Mouse (Mus musculus): ENCODE measurements at regions not wholly inside any gene's neighbourhood (a gene's known extent, or its start where the extent isn't known, plus 50 kb on each side); places are given as distances from the start of the nearest gene placed in this dataset.
A peak's percentile ranks its signal among the peaks of the same experiment; 100 is the strongest.
"Not testable (repeated sequence)": the region's sequence is repeated elsewhere in the genome, so short reads cannot be mapped to it uniquely, and the experiment has no call there.

- not testable (repeated sequence) for DNase-seq (ENCODE audit: low spot score in 2 of 2)
These were observed 99.3 kb downstream of the Gm7489 start for GRCm38 (mm10) chr15:53984006-53984405.

- no peak for DNase-seq (ENCODE audit: low spot score in 2 of 2)
These were observed 105.2 kb downstream of the Gm7489 start for GRCm38 (mm10) chr15:53989888-53990287.

GRCm38 (mm10) chr15:53995199-53995868, 110.6 kb downstream of the Gm7489 start:
- DNase-seq (ENCODE audit: low spot score in 2 of 2) = no peak

- no peak for DNase-seq (ENCODE audit: low spot score in 2 of 2)
These were observed 114.0 kb downstream of the Gm7489 start for GRCm38 (mm10) chr15:53998600-53999290.

GRCm38 (mm10) chr15:54033756-54034155, 149.1 kb downstream of the Gm7489 start:
- no peak for DNase-seq (ENCODE audit: low spot score in 2 of 2)

GRCm38 (mm10) chr15:54050711-54051110, 166.0 kb downstream of the Gm7489 start:
- DNase-seq (ENCODE audit: low spot score in 2 of 2) = no peak

GRCm38 (mm10) chr15:54070005-54070634, 185.4 kb downstream of the Gm7489 start:
- peak; percentile 50 to 73 for DNase-seq (ENCODE audit: low spot score in 2 of 2)

GRCm38 (mm10) chr15:54071732-54072131, 187.0 kb downstream of the Gm7489 start:
- DNase-seq (ENCODE audit: low spot score in 2 of 2) = no peak

- DNase-seq (ENCODE audit: low spot score in 2 of 2) = no peak
These were observed 206.6 kb downstream of the Gm7489 start for GRCm38 (mm10) chr15:54091301-54091700.

- no peak for DNase-seq (ENCODE audit: low spot score in 2 of 2)
These were observed 207.7 kb downstream of the Gm7489 start for GRCm38 (mm10) chr15:54092386-54092785.

GRCm38 (mm10) chr15:54097498-54097897, 212.8 kb downstream of the Gm7489 start:
- DNase-seq (ENCODE audit: low spot score in 2 of 2) = no peak

GRCm38 (mm10) chr15:54112406-54112805, 227.7 kb downstream of the Gm7489 start:
- DNase-seq (ENCODE audit: low spot score in 2 of 2) = no peak

GRCm38 (mm10) chr15:54114096-54114512, 229.4 kb downstream of the Gm7489 start:
- DNase-seq (ENCODE audit: low spot score in 2 of 2) = no peak

GRCm38 (mm10) chr15:54117967-54118538, 233.3 kb downstream of the Gm7489 start:
- no peak for DNase-seq (ENCODE audit: low spot score in 2 of 2)

GRCm38 (mm10) chr15:54120456-54120855, 235.8 kb downstream of the Gm7489 start:
- DNase-seq (ENCODE audit: low spot score in 2 of 2) = no peak

- DNase-seq (ENCODE audit: low spot score in 2 of 2) = no peak
These were observed 279.6 kb downstream of the Gm7489 start for GRCm38 (mm10) chr15:54164350-54164749.

GRCm38 (mm10) chr15:54167842-54168361, 283.2 kb downstream of the Gm7489 start:
- DNase-seq (ENCODE audit: low spot score in 2 of 2) = no peak

- DNase-seq (ENCODE audit: low spot score in 2 of 2) = no peak
These were observed 292.5 kb downstream of the Gm7489 start for GRCm38 (mm10) chr15:54177221-54177620.

- DNase-seq (ENCODE audit: low spot score in 2 of 2) = no peak
These were observed 293.1 kb downstream of the Gm7489 start for GRCm38 (mm10) chr15:54177791-54178190.

Measured in urinary bladder, postnatal 4 days (tissue).